Mouse (Mus musculus) olfactory bulb, adult 2 months (tissue): Measurements from ENCODE around the gene Med15. TPM values are rescaled to one million over a fixed set of nuclear protein-coding genes. Genes with fewer than 3 reads are reported as not detected.

Source experiments
- H3K27ac ChIP-seq: fragments of 200-500 bp; 2 replicates; pipeline ENCODE4 v1.5.1; 2012; ENCODE audit warnings: low read depth, low read length; ENCODE audit not compliant: insufficient read depth
- H3K4me1 ChIP-seq: fragments of 200-500 bp; 2 replicates; pipeline ENCODE4 v1.6.1; 2012; ENCODE audit warnings: low read length; ENCODE audit not compliant: control insufficient read depth, insufficient read depth
- H3K4me3 ChIP-seq: fragments of 200-500 bp; 2 replicates; pipeline ENCODE4 v1.5.1; 2012; ENCODE audit warnings: mild to moderate bottlenecking, low read depth, low read length, moderate library complexity; ENCODE audit not compliant: insufficient read depth
- CTCF ChIP-seq: fragments of 200-500 bp; IDR thresholded peaks from 2 replicates; pipeline ENCODE4 v1.5.1; 2012; ENCODE audit warnings: low read depth, mild to moderate bottlenecking, low read length, moderate library complexity; ENCODE audit not compliant: insufficient read depth
- POLR2A ChIP-seq: fragments of 200-500 bp; IDR thresholded peaks from 2 replicates; pipeline ENCODE4 v1.6.1; 2012; ENCODE audit warnings: mild to moderate bottlenecking, low read depth, low read length, moderate library complexity; ENCODE audit not compliant: insufficient read depth
- WGBS: fragments of 180-500 bp; shearing (Covaris S2); methylation state at CpG from one replicate; pipeline ENCODE4 v1.1.7; 2018; 5-methylcytosine and 5-hydroxymethylcytosine counted together
- polyA plus RNA-seq: library from polyadenylated mRNA; stranded (reverse); fragments of >200 nt; gene quantifications from 2 replicates; pipeline ENCODE4 v1.2.4, GENCODE M21; 2012; ENCODE audit warnings: low replicate concordance; ENCODE audit not compliant: missing spikeins, insufficient read depth, insufficient read length

Gene Med15
- polyA plus RNA-seq, 1 experiment: not detected

DNA sequence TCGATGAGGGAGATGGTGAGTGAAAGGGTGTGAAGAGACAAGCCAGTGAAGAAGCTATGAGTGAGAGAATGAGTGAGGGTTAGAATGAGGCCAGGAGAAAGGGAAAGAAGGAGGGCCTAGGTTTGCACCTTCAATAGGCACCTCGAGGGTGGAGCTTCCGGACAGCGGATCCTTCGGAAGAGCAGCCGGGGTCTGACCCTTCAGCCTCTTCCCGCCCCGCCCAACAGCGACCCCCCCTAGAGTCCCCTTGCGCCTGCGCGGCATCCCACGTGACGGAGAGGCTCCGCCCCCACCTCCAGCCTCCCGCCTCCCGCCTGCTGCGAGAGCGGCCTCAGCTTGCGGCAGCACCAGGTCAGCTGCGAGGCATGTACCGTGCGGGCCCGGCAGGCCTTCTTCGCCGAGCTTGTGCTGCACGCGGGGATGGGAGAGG is 26.7 kb upstream of the Med15 start, which contains the start of gene Klhl22:
Gene Klhl22 (plus strand): TSS at position 275 of the 430 bp plus-strand sequence.
- H3K4me1 ChIP-seq: peaks cover 9% of the 10 kb centered on the region
- WGBS: 0% methylated on average over 27 of the region's 28 CpGs
- peak within 1 kb of the TSS; percentile 76 for H3K27ac ChIP-seq
- TF ChIP-seq POLR2A (peak; percentile 93), CTCF (no peak)
- peak within 1 kb of the TSS; percentile 79 for H3K4me3 ChIP-seq

DNA sequence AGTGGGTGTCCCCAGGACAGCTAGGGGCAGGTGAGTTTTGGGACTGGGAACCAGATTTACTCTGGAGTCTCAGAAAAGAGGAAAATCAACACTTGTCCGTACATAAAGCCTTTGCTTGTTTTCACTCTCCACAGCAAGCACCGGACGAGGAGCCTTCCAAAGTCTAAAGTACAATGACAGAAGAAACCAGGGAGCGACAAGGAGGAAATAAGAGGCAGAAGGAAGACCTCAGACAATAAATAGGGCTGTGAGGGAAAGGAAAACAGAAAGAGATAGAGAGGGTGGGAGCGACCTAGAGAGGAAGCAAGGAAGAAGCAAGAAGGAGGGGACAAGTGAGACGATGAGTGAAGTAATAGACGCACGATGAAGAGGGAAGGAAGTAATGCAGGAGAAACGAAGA is 26.2 kb upstream of the Med15 start:
- 24% methylated on average over 9 of the region's 9 CpGs for WGBS
- H3K27ac ChIP-seq: peak overlapping the region; percentile 52

DNA sequence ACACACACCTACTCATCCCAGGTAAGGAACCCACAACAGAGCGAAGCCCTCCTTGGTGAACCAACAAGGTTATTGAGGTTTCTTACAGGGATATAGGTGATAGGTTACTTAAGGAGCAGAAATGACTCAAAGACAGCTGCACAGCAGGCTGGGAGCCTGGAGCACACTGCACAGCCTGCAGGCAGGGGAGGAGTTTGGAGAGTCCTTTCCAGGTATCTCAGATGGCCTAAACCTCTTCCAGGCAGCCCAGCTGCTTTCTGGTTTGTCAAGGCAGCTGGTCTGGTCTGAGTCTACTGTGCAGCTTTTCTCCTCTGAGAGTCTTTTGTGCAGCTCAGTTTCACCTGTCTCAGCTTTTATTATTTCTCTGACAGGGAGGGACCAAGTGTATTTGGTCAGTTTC is 25.1 kb upstream of the Med15 start:
- TF ChIP-seq POLR2A (no peak), CTCF (no peak)
- 97% methylated on average over 1 of the region's 1 CpGs for WGBS
- Histone ChIP-seq H3K27ac (no peak overlapping the region), H3K4me3 (no peak overlapping the region), H3K4me1 (peaks cover 5% of the 10 kb centered on the region)

More for the DNA sequence above, 26.2 kb upstream of the Med15 start:
- TF ChIP-seq POLR2A (no peak), CTCF (no peak)
- Histone ChIP-seq H3K4me1 (peaks cover 5% of the 10 kb centered on the region), H3K4me3 (peak overlapping the region; percentile 79)

DNA sequence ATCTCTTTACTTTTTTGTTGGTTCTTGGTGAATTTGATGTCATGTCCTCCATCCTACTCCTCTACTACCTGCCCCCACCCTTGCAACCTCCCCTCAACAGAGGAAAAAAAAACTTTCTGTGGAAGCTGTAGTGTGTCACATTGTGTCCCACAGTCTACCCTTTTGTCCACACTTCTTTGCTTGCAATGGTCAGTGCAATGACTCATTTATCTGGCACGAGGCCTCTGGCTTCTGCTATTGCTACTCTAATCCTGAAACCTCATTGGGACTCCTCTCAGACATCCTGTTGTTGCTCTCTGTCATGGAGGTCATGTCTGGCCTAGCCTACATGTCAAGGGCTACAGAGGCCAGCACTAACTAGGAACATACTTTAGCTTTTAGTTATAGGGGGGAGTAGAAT is 21.0 kb upstream of the Med15 start:
- TF ChIP-seq POLR2A (no peak), CTCF (no peak)
- 24% methylated on average over 1 of the region's 1 CpGs for WGBS
- H3K4me1 ChIP-seq: no peaks in the 10 kb centered on the region

DNA sequence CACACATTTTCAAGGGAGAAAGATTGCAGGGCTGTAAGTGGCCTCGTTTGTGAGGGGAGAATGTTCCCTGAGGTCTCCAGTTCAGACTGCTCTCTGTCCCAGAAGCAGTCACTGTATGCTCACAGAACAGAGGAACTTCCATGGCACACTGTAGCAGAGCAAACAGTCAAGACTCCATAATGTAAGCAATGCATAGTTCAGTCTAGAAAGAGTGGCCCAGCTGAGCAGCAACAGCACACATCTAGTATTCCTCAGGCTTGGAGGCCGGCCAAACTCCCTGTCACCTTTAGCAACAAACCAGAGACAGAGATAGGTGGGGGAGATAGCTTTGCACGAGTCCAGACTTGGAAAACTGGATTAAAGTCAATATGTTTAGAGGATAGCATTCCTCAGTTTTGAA is 20.3 kb upstream of the Med15 start:
- H3K4me1 ChIP-seq: no peaks in the 10 kb centered on the region
- H3K4me3 ChIP-seq: no peak overlapping the region
- H3K27ac ChIP-seq: no peak overlapping the region
- TF ChIP-seq CTCF (no peak), POLR2A (no peak)
- 39% methylated on average over 3 of the region's 3 CpGs for WGBS

More for the DNA sequence above, 21.0 kb upstream of the Med15 start:
- Histone ChIP-seq H3K4me3 (no peak overlapping the region), H3K27ac (no peak overlapping the region)

DNA sequence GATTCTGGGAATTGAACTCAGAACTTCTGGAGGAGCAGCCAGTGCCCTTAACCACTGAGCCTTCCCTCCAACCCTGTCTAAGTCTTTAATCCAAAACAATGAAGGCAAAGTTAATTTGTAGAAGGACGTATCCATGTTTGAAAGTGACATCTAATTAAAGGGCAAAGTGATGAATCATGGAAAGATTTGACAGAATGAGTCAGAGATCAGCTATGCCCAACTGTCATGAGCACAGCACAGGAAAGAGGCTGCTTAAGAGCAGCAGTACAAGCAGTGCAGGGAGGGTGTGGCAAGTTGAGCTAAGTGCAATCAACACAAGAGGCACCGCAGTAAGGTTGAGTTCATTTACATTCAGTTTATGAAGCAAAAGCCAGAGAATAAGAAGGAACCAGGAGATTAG is 12.4 kb upstream of the Med15 start:
- Histone ChIP-seq H3K27ac (no peak overlapping the region), H3K4me3 (no peak overlapping the region), H3K4me1 (no peaks in the 10 kb centered on the region)
- WGBS: 73% methylated on average over 2 of the region's 2 CpGs
- TF ChIP-seq CTCF (no peak), POLR2A (no peak)

DNA sequence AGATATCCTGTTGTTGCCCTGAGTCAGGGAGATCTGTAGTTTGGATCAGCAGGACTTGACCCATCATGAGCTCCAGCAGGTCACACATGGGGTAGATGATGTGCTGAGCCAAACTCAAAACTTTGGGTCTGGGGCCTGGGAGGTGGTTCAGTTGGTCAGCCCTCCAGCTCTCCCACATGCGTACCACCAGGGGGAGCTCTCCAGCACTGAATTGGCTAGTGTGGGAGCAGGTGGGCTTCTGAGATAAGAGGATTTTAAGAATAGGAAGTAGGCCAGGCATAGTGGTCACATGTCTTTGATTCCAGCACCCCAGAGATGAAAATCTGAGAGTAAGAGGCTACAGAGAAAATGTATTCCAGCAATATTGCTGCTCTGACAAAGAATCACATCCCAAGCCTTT is 11.8 kb upstream of the Med15 start:
- Histone ChIP-seq H3K4me1 (no peaks in the 10 kb centered on the region), H3K27ac (no peak overlapping the region), H3K4me3 (no peak overlapping the region)
- WGBS: 12% methylated on average over 1 of the region's 1 CpGs
- no peak for TF ChIP-seq POLR2A
- TF ChIP-seq CTCF: peak; percentile 21; the same call in 1 of the 2 replicates

DNA sequence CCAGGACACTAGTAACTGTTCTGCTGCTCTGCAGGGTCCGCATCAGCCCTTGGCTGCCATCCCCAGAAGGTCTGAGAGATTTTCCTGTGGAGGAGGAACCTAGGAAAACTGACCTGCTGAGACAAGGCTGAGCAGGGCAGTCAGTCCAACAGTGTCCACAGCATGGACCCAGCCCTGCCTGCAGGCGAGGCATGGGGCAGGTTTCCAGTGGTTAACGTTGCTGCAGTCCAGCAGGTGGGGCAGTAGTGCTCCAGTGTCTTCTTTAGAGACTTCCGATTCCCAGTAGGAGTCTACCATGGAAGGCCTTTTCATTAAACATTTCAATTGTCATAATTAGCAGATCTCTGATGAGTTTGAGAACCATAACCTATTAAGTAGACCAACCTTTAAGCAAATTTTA is 10.6 kb upstream of the Med15 start:
- Histone ChIP-seq H3K4me1 (no peaks in the 10 kb centered on the region), H3K27ac (no peak overlapping the region), H3K4me3 (no peak overlapping the region)
- TF ChIP-seq CTCF (no peak), POLR2A (no peak)
- 42% methylated on average over 4 of the region's 4 CpGs for WGBS

DNA sequence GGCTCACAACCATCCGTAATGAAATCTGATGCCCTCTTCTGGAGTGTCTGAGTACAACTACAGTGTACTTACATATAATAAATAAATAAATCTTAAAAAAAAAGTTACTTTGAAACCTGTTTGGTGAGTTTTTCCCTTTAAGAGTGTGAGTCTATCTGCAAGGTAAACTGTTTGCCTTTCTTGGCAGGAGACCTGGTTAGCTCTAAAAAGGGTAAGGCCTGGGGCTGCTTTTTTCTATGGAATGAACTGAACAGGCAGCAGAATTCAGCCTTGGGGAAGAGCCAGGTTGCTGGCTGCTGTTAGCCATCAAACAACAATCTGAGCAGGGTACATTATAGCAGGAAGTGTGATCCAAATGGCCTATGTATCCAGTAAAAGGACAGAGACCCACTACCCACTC is 10.1 kb upstream of the Med15 start:
- 90% methylated on average over 1 of the region's 1 CpGs for WGBS
- Histone ChIP-seq H3K4me3 (no peak overlapping the region), H3K4me1 (no peaks in the 10 kb centered on the region), H3K27ac (no peak overlapping the region)
- no peak for TF ChIP-seq POLR2A
- no peak for TF ChIP-seq CTCF

DNA sequence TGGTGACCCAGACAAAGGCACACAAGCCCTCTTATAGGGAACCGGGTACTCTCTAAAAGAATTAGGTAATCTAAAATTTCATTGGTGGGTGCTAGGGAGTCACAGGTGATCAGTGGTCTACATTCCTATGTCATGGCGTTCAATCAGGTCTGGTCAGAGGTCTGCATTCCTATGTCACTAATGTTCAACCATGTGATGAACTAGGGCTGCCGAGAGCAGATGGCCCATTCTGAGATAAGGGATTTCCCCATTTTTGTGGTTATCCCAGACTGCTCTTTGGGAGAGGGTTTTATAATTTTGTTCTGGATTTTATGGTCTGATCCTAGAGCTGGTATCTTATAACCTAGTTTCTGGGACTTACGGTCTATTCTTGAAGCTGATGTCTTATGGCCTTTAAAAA is 7.4 kb upstream of the Med15 start:
- Histone ChIP-seq H3K27ac (no peak overlapping the region), H3K4me1 (no peaks in the 10 kb centered on the region), H3K4me3 (no peak overlapping the region)
- WGBS: 88% methylated on average over 4 of the region's 4 CpGs
- no peak for TF ChIP-seq POLR2A
